Mouse (Mus musculus) small intestine, adult 2 months (tissue): Measurements from ENCODE around the gene Nav1. TPM values are rescaled to one million over a fixed set of nuclear protein-coding genes. Genes with fewer than 3 reads are reported as not detected.

Experiments used
- H3K27ac ChIP-seq: fragments of 200-500 bp; 2 replicates; pipeline ENCODE4 v1.5.1; 2012; ENCODE audit warnings: low read depth, low read length, control low read depth, inconsistent platforms; ENCODE audit not compliant: insufficient read depth
- H3K27me3 ChIP-seq: fragments of 200-500 bp; 2 replicates; pipeline ENCODE4 v1.6.1; 2012; ENCODE audit warnings: mild to moderate bottlenecking, moderate library complexity, low read length, inconsistent platforms; ENCODE audit not compliant: control insufficient read depth, insufficient read depth
- H3K36me3 ChIP-seq: fragments of 200-500 bp; 2 replicates; pipeline ENCODE4 v1.6.1; 2012; ENCODE audit warnings: mild to moderate bottlenecking, low read length, control low read depth, inconsistent platforms; ENCODE audit not compliant: control insufficient read depth, insufficient read depth
- H3K4me1 ChIP-seq: fragments of 200-500 bp; 2 replicates; pipeline ENCODE4 v1.6.1; 2012; ENCODE audit warnings: low read length, inconsistent platforms, mixed read lengths; ENCODE audit not compliant: control insufficient read depth, insufficient read depth, insufficient read length
- H3K4me3 ChIP-seq: fragments of 200-500 bp; 2 replicates; pipeline ENCODE4 v1.5.1; 2012; ENCODE audit warnings: low read depth, mild to moderate bottlenecking, control low read depth, inconsistent platforms, low read length, moderate library complexity
- CTCF ChIP-seq: fragments of 200-500 bp; IDR thresholded peaks from 2 replicates; pipeline ENCODE4 v1.5.1; 2012; ENCODE audit warnings: low read depth, mild to moderate bottlenecking, control low read depth, inconsistent platforms, low read length, moderate library complexity, mixed read lengths; ENCODE audit not compliant: insufficient replicate concordance, insufficient read length; ENCODE audit errors: extremely low read depth
- POLR2A ChIP-seq: fragments of 200-500 bp; IDR thresholded peaks from 2 replicates; pipeline ENCODE4 v1.6.1; 2012; ENCODE audit warnings: low read depth, mild to moderate bottlenecking, control low read depth, inconsistent platforms, low read length, moderate library complexity
- WGBS: fragments of 180-500 bp; shearing (Covaris S2); methylation state at CpG from one replicate; pipeline ENCODE4 v1.1.7; 2018; 5-methylcytosine and 5-hydroxymethylcytosine counted together
- polyA plus RNA-seq: library from polyadenylated mRNA; depleted of rRNA; stranded (reverse); fragments of >200 nt; gene quantifications from 2 replicates; pipeline ENCODE4 v1.2.3, GENCODE M21; 2012

The Nav1 gene
- polyA plus RNA-seq, 1 experiment, result 6.2 TPM

- WGBS, result 17% methylated on average over 3 of the region's 3 CpGs
- no peaks in the 10 kb centered on the region for H3K4me1 ChIP-seq
Observed at GRCm38 (mm10) chr1:135637574-135638008, 30.5 kb upstream of the Nav1 start.

GRCm38 (mm10) chr1:135636111-135636511 lies 29.0 kb upstream of the Nav1 start:
- Histone ChIP-seq H3K27me3 (no peaks in the 10 kb centered on the region), H3K4me1 (no peaks in the 10 kb centered on the region), H3K4me3 (no peak overlapping the region), H3K36me3 (no peaks in the 10 kb centered on the region), H3K27ac (no peak overlapping the region)
- WGBS, result 65% methylated on average over 6 of the region's 6 CpGs
- TF ChIP-seq CTCF (no peak), POLR2A (no peak)

More at GRCm38 (mm10) chr1:135637574-135638008, 30.5 kb upstream of the Nav1 start:
- Histone ChIP-seq H3K27ac (no peak overlapping the region), H3K36me3 (no peaks in the 10 kb centered on the region), H3K27me3 (no peaks in the 10 kb centered on the region), H3K4me3 (no peak overlapping the region)
- TF ChIP-seq POLR2A (no peak), CTCF (no peak)

GRCm38 (mm10) chr1:135635323-135636064 lies 28.4 kb upstream of the Nav1 start:
- no peak overlapping the region for H3K4me3 ChIP-seq
- no peaks in the 10 kb centered on the region; the same call in 1 of the 2 replicates for H3K4me1 ChIP-seq
- no peaks in the 10 kb centered on the region for H3K36me3 ChIP-seq
- TF ChIP-seq CTCF (no peak), POLR2A (no peak)
- no peak overlapping the region for H3K27ac ChIP-seq
- WGBS, result 79% methylated on average over 11 of the region's 11 CpGs
- H3K27me3 ChIP-seq, result no peaks in the 10 kb centered on the region

GRCm38 (mm10) chr1:135634791-135635190 lies 27.7 kb upstream of the Nav1 start:
- Histone ChIP-seq H3K4me3 (no peak overlapping the region), H3K27me3 (no peaks in the 10 kb centered on the region), H3K36me3 (no peaks in the 10 kb centered on the region), H3K27ac (no peak overlapping the region), H3K4me1 (no peaks in the 10 kb centered on the region; the same call in 1 of the 2 replicates)
- no peak for TF ChIP-seq POLR2A
- TF ChIP-seq CTCF, result no peak
- WGBS, result 32% methylated on average over 6 of the region's 6 CpGs

- TF ChIP-seq POLR2A, result no peak
- no peak for TF ChIP-seq CTCF
- 75% methylated on average over 2 of the region's 2 CpGs for WGBS
- Histone ChIP-seq H3K27me3 (no peaks in the 10 kb centered on the region), H3K27ac (no peak overlapping the region), H3K4me3 (no peak overlapping the region), H3K4me1 (no peaks in the 10 kb centered on the region; the same call in 1 of the 2 replicates), H3K36me3 (no peaks in the 10 kb centered on the region)
Observed at GRCm38 (mm10) chr1:135633884-135634283, 26.8 kb upstream of the Nav1 start.

- H3K27ac ChIP-seq, result no peak overlapping the region
Observed at GRCm38 (mm10) chr1:135633478-135633877, 26.4 kb upstream of the Nav1 start.

GRCm38 (mm10) chr1:135632199-135632598 lies 25.1 kb upstream of the Nav1 start:
- 59% methylated on average over 1 of the region's 1 CpGs for WGBS
- Histone ChIP-seq H3K27ac (no peak overlapping the region), H3K36me3 (no peaks in the 10 kb centered on the region), H3K27me3 (no peaks in the 10 kb centered on the region), H3K4me1 (no peaks in the 10 kb centered on the region; the same call in 1 of the 2 replicates), H3K4me3 (no peak overlapping the region)
- TF ChIP-seq POLR2A (no peak), CTCF (no peak)

More at GRCm38 (mm10) chr1:135633478-135633877, 26.4 kb upstream of the Nav1 start:
- Histone ChIP-seq H3K27me3 (no peaks in the 10 kb centered on the region), H3K36me3 (no peaks in the 10 kb centered on the region), H3K4me3 (no peak overlapping the region), H3K4me1 (no peaks in the 10 kb centered on the region; the same call in 1 of the 2 replicates)
- 78% methylated on average over 4 of the region's 4 CpGs for WGBS
- TF ChIP-seq CTCF (no peak), POLR2A (no peak)

- Histone ChIP-seq H3K4me3 (no peak overlapping the region), H3K36me3 (no peaks in the 10 kb centered on the region), H3K27me3 (no peaks in the 10 kb centered on the region), H3K4me1 (no peaks in the 10 kb centered on the region; the same call in 1 of the 2 replicates), H3K27ac (peak overlapping the region; percentile 34; the same call in 1 of the 2 replicates)
- no peak for TF ChIP-seq CTCF
- TF ChIP-seq POLR2A, result no peak
- 22% methylated on average over 8 of the region's 8 CpGs for WGBS
Observed at GRCm38 (mm10) chr1:135631515-135631914, 24.4 kb upstream of the Nav1 start.
